8 mouse cellular contexts compared by ENCODE assay signal in the genomic region with DNA sequence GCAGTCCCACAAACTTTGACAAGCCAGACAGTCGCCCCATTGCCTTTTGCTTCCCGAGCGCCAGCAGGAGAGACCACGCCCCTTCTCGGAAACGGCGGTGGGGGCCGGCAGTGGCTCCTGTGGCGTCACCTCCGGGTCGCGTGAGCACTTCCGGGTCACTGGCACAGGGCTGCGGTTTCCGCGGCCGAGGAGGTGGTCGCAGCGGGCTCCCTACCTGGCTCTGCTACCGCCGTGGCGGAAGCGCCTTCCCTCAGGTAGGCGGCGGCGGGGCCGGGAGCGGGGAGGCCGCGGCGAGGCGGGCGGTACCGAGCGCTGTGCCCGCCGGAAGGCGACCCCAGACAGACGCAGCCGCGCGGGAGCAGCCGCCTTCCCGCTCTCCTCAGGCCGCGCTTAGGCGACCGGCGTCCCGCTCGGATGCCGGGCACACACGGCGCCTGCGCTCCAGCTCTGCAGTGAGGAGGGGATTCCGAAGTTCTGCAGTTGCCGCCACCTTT. TPM values are rescaled to one million over a fixed set of nuclear protein-coding genes. Genes with fewer than 3 reads are reported as not detected.
DNase-seq lines count a peak whose midpoint lies in the region; ATAC-seq lines count a peak whose summit lies in the region.

A gene (plus strand): TSS at position 143 of the 494 bp plus-strand sequence.

- no peaks in the 10 kb centered on the region for H3K27me3 ChIP-seq in hindbrain, embryonic 15.5 days

- peak within 1 kb of the TSS; percentile 84 for H3K9ac ChIP-seq in hindbrain, embryonic 15.5 days

- peaks cover 30% of the 10 kb centered on the region for H3K36me3 ChIP-seq in hindbrain, embryonic 15.5 days

- H3K4me3 ChIP-seq in hindbrain, embryonic 15.5 days = peak within 1 kb of the TSS; percentile 90

- peak within 1 kb of the TSS; percentile 78 for H3K4me2 ChIP-seq in hindbrain, embryonic 15.5 days

- H3K9me3 ChIP-seq in hindbrain, embryonic 15.5 days = no peaks in the 10 kb centered on the region

- DNase-seq in R1 (ENCODE audit: low read depth, low spot score) = peak; percentile 94
- peak; percentile 95 to 97 for DNase-seq in cerebellum, postnatal 25 days
- DNase-seq in frontal cortex, postnatal 36 days (ENCODE audit: low spot score in 2 of 2) = peak; percentile 89 to 92
- DNase-seq in left cerebral cortex, adult 11 months (ENCODE audit: low spot score) = peak; percentile 79
- peak; percentile 94 to 95 for DNase-seq in lung, postnatal 4 days
- DNase-seq in retina, postnatal 7 days (ENCODE audit: low read depth, low spot score) = peak; percentile 82
- peak; percentile 90 for DNase-seq in urinary bladder, adult 2 months (ENCODE audit: low spot score)

- peak; percentile 98 for ATAC-seq in hindbrain, embryonic 15.5 days (ENCODE audit: low FRiP score, low read depth)

- H3K4me1 ChIP-seq in hindbrain, embryonic 15.5 days (replicated peaks) = peaks cover 22% of the 10 kb centered on the region

- under 1% methylated on average over 57 of the region's 57 CpGs for WGBS in hindbrain, embryonic 15.5 days

- H3K27ac ChIP-seq in hindbrain, embryonic 15.5 days (replicated peaks) = peak within 1 kb of the TSS; percentile 97

RNA-seq across cellular contexts. Expression of the gene that starts here (rescaled TPM):
- polyA plus RNA-seq in hindbrain, embryonic 15.5 days (2015; fragmentation: Nextera tagmentation; extraction: Ambion mirVana) = 190 and 192 TPM in 2 replicates
- 83.3 and 119 TPM in 2 replicates for polyA plus RNA-seq in urinary bladder, adult 2 months (2012; rRNA removed)

Comparison
In these comparisons a context has a peak if more than half of its experiments do, and no peak if none do; other contexts are left out.
1. Peak in every context shown above with its lines: DNase-seq, ATAC-seq, H3K4me3 ChIP-seq and H3K27ac ChIP-seq.